Mouse (Mus musculus): ENCODE data around the gene Tnfaip8l3.
"Not testable (repeated sequence)": the region's sequence is repeated elsewhere in the genome, so short reads cannot be mapped to it uniquely, and the experiment has no call there.

The Tnfaip8l3 gene

GRCm38 (mm10) chr9:54068032-54068649, at the start of gene Tnfaip8l3:
Gene Tnfaip8l3, minus strand, starts transcription at chr9:54068388.
- peak; percentile 48 for DNase-seq

GRCm38 (mm10) chr9:54112726-54113125, 44.5 kb upstream of the Tnfaip8l3 start:
- no peak for DNase-seq

GRCm38 (mm10) chr9:54098636-54099035, 30.4 kb upstream of the Tnfaip8l3 start:
- no peak for DNase-seq

GRCm38 (mm10) chr9:54097091-54097490, 28.9 kb upstream of the Tnfaip8l3 start:
- DNase-seq: peak; percentile 47

GRCm38 (mm10) chr9:54084245-54084644, 16.1 kb upstream of the Tnfaip8l3 start:
- DNase-seq: no peak

GRCm38 (mm10) chr9:54077740-54078139, 9.6 kb upstream of the Tnfaip8l3 start:
- DNase-seq: no peak

GRCm38 (mm10) chr9:54074901-54075300, 6.7 kb upstream of the Tnfaip8l3 start:
- DNase-seq: no peak

- no peak for DNase-seq
Measured at GRCm38 (mm10) chr9:54073688-54074087, 5.5 kb upstream of the Tnfaip8l3 start.

GRCm38 (mm10) chr9:54071474-54072095, 3.4 kb upstream of the Tnfaip8l3 start:
- DNase-seq: peak; percentile 58

GRCm38 (mm10) chr9:54069204-54069603, 1.0 kb upstream of the Tnfaip8l3 start:
- no peak for DNase-seq

- peak; percentile 66 for DNase-seq
Measured at GRCm38 (mm10) chr9:54068777-54069176, 589 bp upstream of the Tnfaip8l3 start.

- no peak for DNase-seq
Measured at GRCm38 (mm10) chr9:54067642-54068031, 551 bp downstream of the Tnfaip8l3 start.

GRCm38 (mm10) chr9:54064836-54065235, 3.4 kb downstream of the Tnfaip8l3 start:
- DNase-seq: no peak

GRCm38 (mm10) chr9:54063655-54064054, 4.5 kb downstream of the Tnfaip8l3 start:
- DNase-seq: no peak

- DNase-seq: no peak
Measured at GRCm38 (mm10) chr9:54061666-54062065, 6.5 kb downstream of the Tnfaip8l3 start.

- no peak for DNase-seq
Measured at GRCm38 (mm10) chr9:54051298-54052068, 16.7 kb downstream of the Tnfaip8l3 start.

- no peak for DNase-seq
Measured at GRCm38 (mm10) chr9:54048978-54049377, 19.2 kb downstream of the Tnfaip8l3 start.

- DNase-seq: no peak
Measured at GRCm38 (mm10) chr9:54043067-54043466, 25.1 kb downstream of the Tnfaip8l3 start.

- peak; percentile 35 for DNase-seq
Measured at GRCm38 (mm10) chr9:54037717-54038116, 30.5 kb downstream of the Tnfaip8l3 start.

- no peak for DNase-seq
Measured at GRCm38 (mm10) chr9:54034691-54035090, 33.5 kb downstream of the Tnfaip8l3 start.

GRCm38 (mm10) chr9:54022795-54023194, 45.4 kb downstream of the Tnfaip8l3 start:
- no peak for DNase-seq

GRCm38 (mm10) chr9:53994528-53994927, 73.7 kb downstream of the Tnfaip8l3 start:
- no peak for DNase-seq

- not testable (repeated sequence) for DNase-seq
Measured at GRCm38 (mm10) chr9:53992567-53992966, 75.6 kb downstream of the Tnfaip8l3 start.

GRCm38 (mm10) chr9:53990921-53991320, 77.3 kb downstream of the Tnfaip8l3 start:
- DNase-seq: no peak

Data from right cerebral cortex, adult 18-20 months (tissue).